18 mouse cellular contexts compared by ENCODE assay signal in genomic region chr15:85458631-85459082, GRCm38 (mm10). TPM values are rescaled to one million over a fixed set of nuclear protein-coding genes. Genes with fewer than 3 reads are reported as not detected.
DNase-seq lines count a peak whose midpoint lies in the region; ATAC-seq lines count a peak whose summit lies in the region.
"Had no signal": no experiment of that assay in that cellular context is flagged by ENCODE, and none has a peak within 500 bp of the region (broad histone marks: within the 10 kb centered on the region; RNA-seq: fewer than 3 reads in every experiment).

No protein-coding gene starts in this region.

- no peak for ATAC-seq in kidney, embryonic 16.5 days (ENCODE audit: low FRiP score, low TSS enrichment)
- ATAC-seq in hindbrain, embryonic 12.5 days (ENCODE audit: low FRiP score) = peak; percentile 36; the same call in 1 of the 2 replicates
- peak; percentile 65 for ATAC-seq in midbrain, embryonic 14.5 days (ENCODE audit: low FRiP score, low TSS enrichment)
- ATAC-seq: activated CD4-positive, CD25-positive, alpha-beta regulatory T cell, adult 4 months had no signal

- 0 out of 2 replicates have a peak, but pooled peaks cover 4% of the 10 kb centered on the region for H3K4me1 ChIP-seq in kidney, embryonic 16.5 days (ENCODE audit: insufficient read depth, low read length)
- peaks cover 57% of the 10 kb centered on the region for H3K4me1 ChIP-seq in embryonic facial prominence, embryonic 10.5 days
- peaks cover 82% of the 10 kb centered on the region for H3K4me1 ChIP-seq in hindbrain, embryonic 12.5 days
- H3K4me1 ChIP-seq in midbrain, embryonic 14.5 days (ENCODE audit: control insufficient read depth, insufficient read depth, low read length) = peaks cover 83% of the 10 kb centered on the region

- peak; percentile 18 for DNase-seq in kidney, adult 9 months
- no peak for DNase-seq in embryonic facial prominence, embryonic 10.5 days (ENCODE audit: low spot score)
- peak; percentile 77 for DNase-seq in midbrain, embryonic 14.5 days
- DNase-seq in cerebellum, postnatal 10 days = no peak
- no peak for DNase-seq in urinary bladder, postnatal 4 days (ENCODE audit: low spot score in 2 of 2)
- no peak for DNase-seq in retina, postnatal 1 day
- DNase-seq: gastrocnemius, adult 2 months; layer of hippocampus, adult 9-11 months had no signal

- H3K9me3 ChIP-seq in kidney, embryonic 16.5 days (ENCODE audit: low read length) = no peaks in the 10 kb centered on the region
- H3K9me3 ChIP-seq in embryonic facial prominence, embryonic 10.5 days = no peaks in the 10 kb centered on the region
- no peaks in the 10 kb centered on the region for H3K9me3 ChIP-seq in hindbrain, embryonic 12.5 days (replicated peaks)
- no peaks in the 10 kb centered on the region for H3K9me3 ChIP-seq in midbrain, embryonic 14.5 days (ENCODE audit: control insufficient read depth, low read length)
- H3K9me3 ChIP-seq: embryonic facial prominence, embryonic 13.5 days; G1E; limb, embryonic 13.5 days had no signal

- H3K36me3 ChIP-seq in kidney, embryonic 16.5 days (ENCODE audit: insufficient read depth, low read length) = peaks cover 19% of the 10 kb centered on the region
- H3K36me3 ChIP-seq in embryonic facial prominence, embryonic 10.5 days (replicated peaks) = peaks cover 76% of the 10 kb centered on the region
- H3K36me3 ChIP-seq in hindbrain, embryonic 12.5 days = peaks cover 13% of the 10 kb centered on the region; the same call in 1 of the 2 replicates
- H3K36me3 ChIP-seq in midbrain, embryonic 14.5 days (ENCODE audit: control insufficient read depth, insufficient read depth, low read length) = peaks cover 19% of the 10 kb centered on the region

- 62% methylated on average over 4 of the region's 4 CpGs for WGBS in kidney, embryonic 16.5 days
- WGBS in embryonic facial prominence, embryonic 10.5 days = 55% methylated on average over 4 of the region's 4 CpGs
- 13% methylated on average over 4 of the region's 4 CpGs for WGBS in hindbrain, embryonic 12.5 days
- 0% methylated on average over 4 of the region's 4 CpGs for WGBS in midbrain, embryonic 14.5 days

- H3K4me2 ChIP-seq in kidney, embryonic 16.5 days (replicated peaks; ENCODE audit: low read depth, low read length) = no peak overlapping the region
- no peak overlapping the region for H3K4me2 ChIP-seq in hindbrain, embryonic 12.5 days (replicated peaks)
- no peak overlapping the region for H3K4me2 ChIP-seq in midbrain, embryonic 14.5 days (ENCODE audit: low read length)
- H3K4me2 ChIP-seq: embryonic facial prominence, embryonic 13.5 days; limb, embryonic 13.5 days had no signal

- H3K27ac ChIP-seq in kidney, embryonic 16.5 days (ENCODE audit: low read length) = no peak overlapping the region
- H3K27ac ChIP-seq in embryonic facial prominence, embryonic 10.5 days (replicated peaks) = 0 out of 2 replicates have a peak overlapping the region, but pooled peaks have one; percentile 44
- peak overlapping the region; percentile 88 for H3K27ac ChIP-seq in hindbrain, embryonic 12.5 days
- H3K27ac ChIP-seq in midbrain, embryonic 14.5 days (replicated peaks; ENCODE audit: low read depth, low read length) = peak overlapping the region; percentile 65
- H3K27ac ChIP-seq: embryonic facial prominence, embryonic 13.5 days; gastrocnemius, adult 2 months; limb, embryonic 13.5 days; macrophage had no signal

- no peak overlapping the region for H3K4me3 ChIP-seq in kidney, embryonic 16.5 days (ENCODE audit: low read length)
- H3K4me3 ChIP-seq in embryonic facial prominence, embryonic 10.5 days = no peak overlapping the region
- H3K4me3 ChIP-seq in hindbrain, embryonic 12.5 days = no peak overlapping the region
- no peak overlapping the region for H3K4me3 ChIP-seq in midbrain, embryonic 14.5 days (replicated peaks; ENCODE audit: low read depth, low read length)
- H3K4me3 ChIP-seq: embryonic facial prominence, embryonic 13.5 days; gastrocnemius, adult 2 months; limb, embryonic 13.5 days had no signal

- H3K27me3 ChIP-seq in kidney, embryonic 16.5 days (ENCODE audit: insufficient read depth, low read length) = no peaks in the 10 kb centered on the region
- peaks cover 19% of the 10 kb centered on the region; the same call in 1 of the 2 replicates for H3K27me3 ChIP-seq in embryonic facial prominence, embryonic 10.5 days (replicated peaks; ENCODE audit: low read depth, poor library complexity, severe bottlenecking)
- no peaks in the 10 kb centered on the region for H3K27me3 ChIP-seq in hindbrain, embryonic 12.5 days
- H3K27me3 ChIP-seq in midbrain, embryonic 14.5 days (ENCODE audit: control insufficient read depth, insufficient read depth, low read length) = peaks cover 3% of the 10 kb centered on the region; the same call in 1 of the 2 replicates
- H3K27me3 ChIP-seq: embryonic facial prominence, embryonic 13.5 days; limb, embryonic 13.5 days had no signal

- no peak overlapping the region for H3K9ac ChIP-seq in kidney, embryonic 16.5 days (replicated peaks; ENCODE audit: low read length)
- H3K9ac ChIP-seq in hindbrain, embryonic 12.5 days = 0 out of 2 replicates have a peak overlapping the region, but pooled peaks have one; percentile 19
- H3K9ac ChIP-seq in midbrain, embryonic 14.5 days (replicated peaks; ENCODE audit: low read length) = no peak overlapping the region
- H3K9ac ChIP-seq: embryonic facial prominence, embryonic 13.5 days; limb, embryonic 13.5 days had no signal

RNA-seq across cellular contexts. Expression of gene 7530416G11Rik, which starts 44.4 kb away (rescaled TPM):
- not detected in 2 replicates for polyA plus RNA-seq in kidney, embryonic 16.5 days (2015; fragmentation: Nextera tagmentation; extraction: Ambion mirVana)
- polyA plus RNA-seq in embryonic facial prominence, embryonic 10.5 days (2016; fragmentation: Nextera tagmentation; extraction: Ambion mirVana) = not detected in 2 replicates
- not detected in 2 replicates for polyA plus RNA-seq in hindbrain, embryonic 12.5 days (2016; fragmentation: Nextera tagmentation; extraction: Ambion mirVana)
- polyA plus RNA-seq in midbrain, embryonic 14.5 days (2014; fragmentation: Nextera tagmentation; extraction: Ambion mirVana) = not detected in 2 replicates
- polyA plus RNA-seq: activated CD4-positive, CD25-positive, alpha-beta regulatory T cell, adult 4 months; embryonic facial prominence, embryonic 13.5 days; G1E; heart, embryonic 14.5 days; intestine, embryonic 14.5 days; limb, embryonic 13.5 days; macrophage; small intestine, adult 2 months had no signal

Comparison
In these comparisons a context has a peak if more than half of its experiments do, and no peak if none do; other contexts are left out.
1. DNase-seq: peak in kidney, adult 9 months (single experiment) and midbrain, embryonic 14.5 days (single experiment); none in embryonic facial prominence, embryonic 10.5 days (single experiment), cerebellum, postnatal 10 days (0 of 2), urinary bladder, postnatal 4 days (0 of 2) and retina, postnatal 1 day (single experiment).